Mouse (Mus musculus) erythroblast, embryonic 14.5 days (primary cell): ENCODE data around the gene Rbm8a2. TPM values are rescaled to one million over a fixed set of nuclear protein-coding genes. Genes with fewer than 3 reads are reported as not detected.

Source experiments
- H3K27me3 ChIP-seq: 2 replicates; pipeline ENCODE4 v1.6.1; 2012; ENCODE audit warnings: inconsistent platforms; ENCODE audit not compliant: control insufficient read depth
- H3K36me3 ChIP-seq: 2 replicates; pipeline ENCODE4 v1.6.1; 2012; ENCODE audit warnings: mild to moderate bottlenecking, inconsistent platforms; ENCODE audit not compliant: control insufficient read depth
- H3K4me1 ChIP-seq: 2 replicates; pipeline ENCODE4 v1.6.1; 2012; ENCODE audit warnings: inconsistent platforms; ENCODE audit not compliant: control insufficient read depth
- H3K4me3 ChIP-seq: replicated peaks from 2 replicates; pipeline ENCODE3; 2012; ENCODE audit warnings: moderate library complexity, mild to moderate bottlenecking, inconsistent platforms
- H3K9me3 ChIP-seq: 2 replicates; pipeline ENCODE4 v1.6.1; 2012; ENCODE audit warnings: low read length, inconsistent platforms, mixed read lengths; ENCODE audit not compliant: control insufficient read depth
- GATA1 ChIP-seq: IDR thresholded peaks from 2 replicates; pipeline ENCODE4 v1.6.1; 2012; ENCODE audit warnings: low read length, inconsistent platforms, mixed read lengths
- TAL1 ChIP-seq: IDR thresholded peaks from 3 replicates; pipeline ENCODE4 v1.6.1; 2012; ENCODE audit warnings: low read length, inconsistent platforms, mixed read lengths
- polyA plus RNA-seq: library from polyadenylated mRNA; stranded (reverse); fragments of >175 nt; gene quantifications from 2 replicates; pipeline ENCODE4 v1.2.3, GENCODE M21; 2012

The Rbm8a2 gene
- polyA plus RNA-seq, 1 experiment = not detected

GRCm38 (mm10) chr1:175943168-175943567 lies 35.7 kb downstream of the Rbm8a2 start:
- Histone ChIP-seq H3K4me3 (no peak overlapping the region), H3K4me1 (no peaks in the 10 kb centered on the region), H3K9me3 (no peaks in the 10 kb centered on the region), H3K36me3 (no peaks in the 10 kb centered on the region), H3K27me3 (no peaks in the 10 kb centered on the region)
- TF ChIP-seq GATA1 (no peak), TAL1 (no peak)

GRCm38 (mm10) chr1:175938731-175939130 lies 40.2 kb downstream of the Rbm8a2 start:
- TF ChIP-seq TAL1 = no peak
- no peak for TF ChIP-seq GATA1
- Histone ChIP-seq H3K27me3 (no peaks in the 10 kb centered on the region), H3K9me3 (no peaks in the 10 kb centered on the region; the same call in 1 of the 2 replicates), H3K4me1 (no peaks in the 10 kb centered on the region; the same call in 1 of the 2 replicates), H3K4me3 (no peak overlapping the region), H3K36me3 (no peaks in the 10 kb centered on the region)

GRCm38 (mm10) chr1:175936282-175936737 lies 42.6 kb downstream of the Rbm8a2 start:
- H3K9me3 ChIP-seq = no peaks in the 10 kb centered on the region; the same call in 1 of the 2 replicates
- no peak for TF ChIP-seq GATA1
- TF ChIP-seq TAL1 = no peak
- no peaks in the 10 kb centered on the region for H3K27me3 ChIP-seq
- H3K4me1 ChIP-seq = no peaks in the 10 kb centered on the region; the same call in 1 of the 2 replicates
- no peaks in the 10 kb centered on the region for H3K36me3 ChIP-seq
- H3K4me3 ChIP-seq = no peak overlapping the region

GRCm38 (mm10) chr1:175931391-175931790 lies 47.5 kb downstream of the Rbm8a2 start:
- Histone ChIP-seq H3K27me3 (no peaks in the 10 kb centered on the region), H3K9me3 (no peaks in the 10 kb centered on the region), H3K4me3 (no peak overlapping the region), H3K4me1 (no peaks in the 10 kb centered on the region; the same call in 1 of the 2 replicates), H3K36me3 (no peaks in the 10 kb centered on the region)
- TF ChIP-seq TAL1 = no peak
- TF ChIP-seq GATA1 = no peak

Other genes with a start within 250 kb of the Rbm8a2 start
- gene Exo1, start 98.5 kb downstream of the Rbm8a2 start, polyA plus RNA-seq = 0.51 and 0.52 TPM in 2 replicates
- 0.05 TPM in 1 of 2 replicates, not detected in the other for gene Gm38100, start 58.8 kb downstream of the Rbm8a2 start, polyA plus RNA-seq